Mouse (Mus musculus) layer of hippocampus, adult 18-20 months (tissue): ENCODE data around the gene Ppp4r3a. TPM values are rescaled to one million over a fixed set of nuclear protein-coding genes. Genes with fewer than 3 reads are reported as not detected.
A peak's percentile ranks its signal among the peaks of the same experiment; 100 is the strongest.

Source experiments
- DNase-seq, 2 experiments: peaks; one replicate each; pipeline ENCODE4 v3.0.0; 2022; ENCODE audit warnings: low spot score in 2 of 2
- total RNA-seq, 2 experiments: library from RNA; stranded (reverse); gene quantifications; 2 replicates each; pipeline ENCODE4 v1.2.3; 2021

The Ppp4r3a gene
- total RNA-seq, 2 experiments from 2014 or later: 39.7 to 42.1 TPM

DNA sequence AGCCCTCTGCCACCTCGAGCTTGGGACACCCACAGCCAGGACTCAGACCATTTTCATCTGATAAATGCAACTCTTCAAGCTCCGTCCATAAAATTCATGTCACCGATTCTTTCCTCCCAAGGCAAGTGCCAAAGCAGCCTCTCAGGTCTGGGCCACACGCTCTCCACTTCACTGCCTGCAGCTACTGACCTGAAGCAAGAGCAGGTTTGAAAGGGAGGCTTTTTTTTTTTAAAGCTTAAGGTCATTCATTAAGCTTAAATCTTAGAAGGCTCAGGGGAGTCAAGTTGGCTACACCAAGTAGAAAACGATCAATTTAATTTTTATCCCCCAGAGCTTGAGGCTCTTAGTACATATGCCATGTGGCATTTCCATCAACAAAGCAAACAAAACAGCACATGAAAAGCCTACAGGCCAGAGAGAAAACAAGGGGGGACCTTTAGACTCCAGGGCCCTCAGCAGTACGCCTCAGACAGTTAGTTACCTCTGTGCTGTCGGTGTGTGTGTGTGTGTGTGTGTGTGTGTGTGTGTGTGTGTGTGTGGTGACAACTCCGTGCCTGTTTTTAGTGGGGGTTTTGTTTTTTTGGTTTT is 70.3 kb downstream of the Ppp4r3a start:
- DNase-seq: no peak

DNA sequence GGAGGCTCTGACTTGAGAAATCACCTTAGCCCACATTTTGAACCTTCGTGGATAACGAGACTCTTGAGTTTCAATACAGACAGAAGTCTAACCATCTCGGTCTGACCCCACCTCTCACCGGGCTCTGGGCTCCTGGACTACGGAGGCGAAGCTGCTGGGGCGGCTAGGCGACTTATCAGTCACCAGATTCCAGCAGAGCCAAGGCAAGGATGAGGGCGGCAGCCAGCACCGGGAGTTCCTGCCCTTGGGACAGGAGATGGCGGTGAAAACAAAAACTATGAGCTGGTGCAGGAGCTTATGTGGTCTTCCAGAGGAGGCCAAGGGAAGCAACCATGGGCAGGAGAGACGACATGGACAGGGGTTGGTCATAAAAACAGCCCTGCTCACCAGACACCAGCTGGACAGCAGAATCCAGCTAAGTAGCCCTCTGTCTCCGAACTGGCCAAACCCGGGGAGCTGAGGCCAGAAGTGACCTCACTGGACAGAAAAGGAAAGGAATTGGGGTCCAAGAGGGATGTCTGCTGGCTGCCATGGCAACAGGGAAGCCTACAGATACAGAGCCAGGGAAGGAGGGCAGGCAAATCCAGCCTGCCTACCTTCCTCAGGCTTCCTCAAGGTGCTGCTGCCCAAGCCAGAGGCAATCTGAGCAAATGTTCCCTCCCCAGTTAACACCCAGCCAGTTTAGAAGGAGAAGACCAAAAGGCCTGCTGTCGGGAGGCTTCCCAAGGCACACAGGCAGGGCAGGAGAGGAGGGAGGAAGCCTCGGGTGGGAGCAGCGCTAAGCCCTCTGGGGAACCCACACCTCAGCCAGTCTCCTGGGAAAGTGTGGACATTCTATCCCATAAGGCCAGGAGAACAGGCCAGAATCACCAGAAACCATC is 71.1 kb downstream of the Ppp4r3a start:
- no peak for DNase-seq

DNA sequence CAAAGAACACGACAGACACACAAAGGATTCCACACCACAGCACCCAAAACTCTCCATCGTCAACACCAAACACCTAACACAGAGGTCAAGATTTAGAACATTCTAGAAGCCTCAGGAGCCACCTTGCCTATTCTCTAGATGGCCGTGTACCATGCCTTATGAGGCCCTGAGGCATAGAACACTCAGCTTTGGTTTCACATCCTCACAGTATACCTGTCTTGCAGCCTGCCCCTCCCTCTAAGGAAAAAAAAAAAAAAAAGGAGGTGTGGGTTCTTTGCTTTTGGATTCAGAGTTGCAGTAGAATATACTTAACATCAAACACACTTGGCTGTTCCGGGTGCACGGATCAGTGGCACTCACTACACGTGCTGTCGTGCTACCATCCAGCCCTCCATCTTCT is 72.5 kb downstream of the Ppp4r3a start:
- DNase-seq: no peak

DNA sequence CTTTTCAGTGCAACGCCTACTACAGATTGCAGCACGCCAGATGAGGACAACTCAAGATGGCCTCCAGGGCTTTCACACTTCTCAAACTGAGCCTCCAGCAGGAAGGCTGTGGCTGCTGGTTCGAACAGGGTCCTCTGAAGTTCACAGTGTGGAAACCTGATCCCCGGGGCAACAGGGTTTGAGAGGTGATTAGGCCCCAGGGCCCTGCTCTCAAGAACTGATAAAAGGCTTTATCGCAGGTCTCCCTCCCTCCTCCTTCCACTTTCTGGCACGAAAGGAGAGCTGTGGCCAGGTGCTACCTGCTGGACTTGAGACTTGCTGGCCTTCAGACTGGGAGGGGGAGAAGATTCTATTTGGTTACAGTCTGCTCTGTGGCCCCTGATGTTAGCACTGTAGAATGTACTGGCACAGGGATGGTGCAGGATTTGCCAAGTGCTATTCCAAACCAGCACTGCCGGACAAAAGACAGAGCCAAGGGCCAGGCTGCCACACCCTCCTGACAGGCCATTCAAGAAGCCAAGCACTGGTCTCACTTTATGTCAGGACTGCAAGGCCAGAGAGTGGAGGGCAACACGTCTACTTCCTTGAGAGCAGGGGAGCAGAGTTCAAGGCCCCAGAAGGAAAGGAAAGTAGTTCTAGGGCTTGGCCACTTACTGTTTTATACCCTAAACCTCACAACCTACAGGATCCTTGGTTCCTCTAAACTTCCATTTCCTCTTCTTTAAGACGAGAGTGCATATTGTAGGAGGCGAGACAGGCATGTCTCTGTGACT is 73.2 kb downstream of the Ppp4r3a start:
- DNase-seq: no peak

DNA sequence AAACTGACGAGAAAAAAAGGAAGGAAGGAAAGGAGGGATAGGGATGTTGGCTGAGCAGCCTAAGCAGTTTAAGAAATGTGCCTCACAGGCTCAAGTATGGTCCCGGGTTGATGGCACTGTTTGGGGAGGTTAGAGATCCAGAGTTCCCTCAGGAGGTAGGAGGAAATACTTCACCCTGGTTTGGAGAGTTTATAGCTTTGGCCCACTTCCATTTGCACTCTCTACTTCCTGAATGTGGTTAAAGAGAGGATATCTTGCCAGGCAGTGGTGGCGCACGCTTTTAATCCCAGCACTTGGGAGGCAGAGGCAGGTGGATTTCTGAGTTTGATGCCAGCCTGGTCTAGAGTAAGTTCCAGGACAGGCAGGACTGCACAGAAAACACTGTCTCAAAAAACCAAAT is 74.3 kb downstream of the Ppp4r3a start:
- no peak for DNase-seq

DNA sequence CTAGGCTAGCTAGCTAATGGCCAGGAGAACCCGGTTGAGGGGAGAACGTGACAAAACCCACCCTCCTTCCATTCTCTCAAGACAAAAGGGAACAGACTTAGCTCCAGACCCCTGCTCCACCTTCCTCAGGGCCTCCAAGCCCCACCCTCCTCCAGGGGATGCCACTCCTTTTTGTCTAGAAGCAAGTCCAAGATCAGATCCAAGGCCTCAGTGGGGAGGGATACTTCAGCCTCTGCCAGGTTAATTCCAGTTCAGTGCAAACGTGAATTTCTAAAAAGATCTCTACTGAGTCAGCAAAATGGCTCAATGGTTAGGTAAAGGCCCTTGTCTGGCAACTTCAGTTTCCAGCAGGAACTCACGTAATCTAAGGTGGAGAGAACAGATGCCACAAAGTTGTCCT is 74.9 kb downstream of the Ppp4r3a start:
- DNase-seq: no peak

DNA sequence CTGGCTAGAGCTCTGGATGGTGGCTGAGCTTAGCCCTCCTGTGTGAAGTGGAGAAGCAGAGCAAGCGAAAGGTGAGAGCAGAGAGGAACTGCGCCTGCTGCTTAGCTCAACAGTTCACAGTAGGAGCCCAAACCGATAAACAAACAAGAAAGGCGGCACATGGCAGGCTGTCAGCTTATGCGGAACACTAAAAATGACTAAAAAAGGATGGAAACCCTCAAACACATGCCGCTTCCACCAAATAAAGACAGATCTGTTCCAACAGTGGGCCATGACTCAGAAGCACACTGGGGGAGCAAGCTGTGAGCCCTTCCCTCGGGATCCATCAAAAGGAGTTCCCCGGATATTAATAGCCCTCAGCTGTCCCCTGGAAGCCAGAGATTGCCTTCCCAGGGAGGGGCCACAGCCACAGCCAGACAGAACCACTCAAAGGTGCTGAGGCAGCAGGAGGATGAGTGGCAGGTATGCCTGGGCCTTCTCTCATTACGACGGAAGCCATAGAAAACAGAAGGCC is 75.5 kb downstream of the Ppp4r3a start:
- DNase-seq: peak; percentile 79 to 87

DNA sequence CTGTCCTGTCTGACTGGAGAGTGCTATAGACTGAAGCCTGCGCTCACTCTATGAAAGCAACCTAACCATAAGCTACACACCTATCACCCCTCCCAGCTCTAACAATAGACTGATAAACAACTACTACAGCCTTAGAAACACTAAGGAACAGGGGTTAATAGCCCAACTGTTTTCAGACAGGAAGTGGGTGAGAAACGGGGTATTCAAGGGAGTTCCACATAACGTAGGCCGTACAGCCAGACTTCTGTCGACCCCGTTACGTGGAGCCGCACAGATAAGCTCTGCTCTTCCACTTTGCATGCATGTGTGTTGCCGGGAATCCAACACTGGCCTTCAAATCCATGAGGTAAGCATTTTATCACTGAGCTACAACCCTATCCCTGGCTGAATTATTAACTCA is 76.1 kb downstream of the Ppp4r3a start:
- DNase-seq: no peak

DNA sequence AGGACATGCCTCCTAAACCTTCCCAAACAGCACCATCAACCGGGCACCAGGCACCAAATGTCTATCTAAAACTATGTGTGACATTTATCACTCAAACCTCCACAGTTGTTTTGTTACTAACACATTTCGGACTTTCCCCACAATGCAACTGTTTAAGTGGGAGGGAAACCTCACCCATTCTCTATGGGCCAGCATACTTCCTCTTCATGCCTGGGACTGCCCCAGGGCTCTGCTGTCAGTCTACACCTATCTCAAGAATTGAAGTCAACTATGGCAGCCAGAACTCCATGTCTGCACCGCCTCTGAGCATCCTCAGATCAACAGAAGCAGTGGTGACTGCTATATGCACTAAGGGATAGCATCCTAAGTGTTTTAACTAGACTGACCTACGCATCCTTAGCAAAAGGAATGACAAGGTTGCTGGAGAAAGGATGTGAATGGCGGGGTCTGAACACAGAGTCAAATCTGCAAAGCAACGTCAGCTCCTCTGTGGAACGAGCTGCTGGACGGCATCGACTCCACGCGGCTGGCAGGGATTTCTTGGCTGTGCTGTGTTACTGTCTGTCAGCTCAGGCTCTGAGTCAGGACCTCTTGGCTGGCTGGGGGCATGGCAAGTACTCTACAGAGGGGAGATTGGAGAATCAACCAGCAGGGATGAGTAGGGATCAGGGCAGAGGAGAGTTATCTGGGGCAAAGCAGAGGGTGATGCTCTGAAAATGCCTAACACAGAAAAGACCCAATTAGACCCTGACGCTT is 77.7 kb downstream of the Ppp4r3a start:
- no peak for DNase-seq

DNA sequence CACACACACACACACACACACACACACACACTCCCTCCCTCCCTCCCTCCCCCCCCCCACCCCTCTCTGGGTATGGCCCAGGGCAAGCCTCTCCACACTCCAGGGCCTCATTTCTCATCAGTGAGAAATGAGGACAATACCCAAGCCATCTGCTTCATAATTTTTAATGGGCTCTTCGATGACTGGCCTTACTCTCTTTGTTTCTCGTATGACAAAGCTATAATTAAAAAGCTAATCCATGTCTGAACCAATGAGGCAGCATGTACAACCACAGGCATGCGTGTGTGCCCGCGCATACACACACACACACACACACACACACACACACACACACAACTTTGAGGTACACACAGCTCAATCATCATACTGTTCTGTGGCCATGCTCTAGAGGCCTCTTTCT is 78.5 kb downstream of the Ppp4r3a start:
- DNase-seq: no peak

DNA sequence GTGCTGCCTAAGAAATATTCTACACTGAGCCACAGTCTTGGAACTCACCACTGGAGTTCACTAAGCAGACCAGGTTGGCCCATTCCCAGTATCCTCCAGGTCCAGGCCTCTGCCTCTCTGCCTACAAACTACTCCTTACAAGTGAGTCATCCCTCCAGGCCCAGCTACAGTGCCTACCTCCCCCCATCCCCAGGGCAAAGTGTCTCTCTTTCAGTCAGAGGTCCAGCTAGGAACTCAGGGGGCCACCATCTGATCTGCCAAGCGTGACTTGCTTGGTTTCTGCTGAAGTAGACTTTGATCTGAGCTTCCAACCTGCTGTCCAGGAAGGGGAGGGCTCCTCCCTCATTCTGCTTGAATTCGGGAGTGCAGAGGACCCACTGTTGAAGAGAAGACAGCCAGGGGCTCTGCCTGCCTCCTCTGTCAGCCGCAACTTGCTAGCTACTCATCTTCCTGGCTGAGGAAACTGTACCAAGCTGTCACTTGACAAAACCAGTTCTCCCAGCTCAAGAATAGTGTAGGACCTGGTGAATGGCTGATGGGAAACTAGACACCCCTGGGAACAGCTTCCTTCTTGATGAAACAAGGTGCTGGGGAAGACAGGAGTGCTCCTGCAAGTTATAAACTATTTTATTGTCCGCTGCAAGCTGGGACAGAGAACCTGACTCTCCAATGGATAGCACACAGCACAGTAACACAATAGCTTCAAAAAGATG is 80.5 kb downstream of the Ppp4r3a start:
- no peak for DNase-seq

DNA sequence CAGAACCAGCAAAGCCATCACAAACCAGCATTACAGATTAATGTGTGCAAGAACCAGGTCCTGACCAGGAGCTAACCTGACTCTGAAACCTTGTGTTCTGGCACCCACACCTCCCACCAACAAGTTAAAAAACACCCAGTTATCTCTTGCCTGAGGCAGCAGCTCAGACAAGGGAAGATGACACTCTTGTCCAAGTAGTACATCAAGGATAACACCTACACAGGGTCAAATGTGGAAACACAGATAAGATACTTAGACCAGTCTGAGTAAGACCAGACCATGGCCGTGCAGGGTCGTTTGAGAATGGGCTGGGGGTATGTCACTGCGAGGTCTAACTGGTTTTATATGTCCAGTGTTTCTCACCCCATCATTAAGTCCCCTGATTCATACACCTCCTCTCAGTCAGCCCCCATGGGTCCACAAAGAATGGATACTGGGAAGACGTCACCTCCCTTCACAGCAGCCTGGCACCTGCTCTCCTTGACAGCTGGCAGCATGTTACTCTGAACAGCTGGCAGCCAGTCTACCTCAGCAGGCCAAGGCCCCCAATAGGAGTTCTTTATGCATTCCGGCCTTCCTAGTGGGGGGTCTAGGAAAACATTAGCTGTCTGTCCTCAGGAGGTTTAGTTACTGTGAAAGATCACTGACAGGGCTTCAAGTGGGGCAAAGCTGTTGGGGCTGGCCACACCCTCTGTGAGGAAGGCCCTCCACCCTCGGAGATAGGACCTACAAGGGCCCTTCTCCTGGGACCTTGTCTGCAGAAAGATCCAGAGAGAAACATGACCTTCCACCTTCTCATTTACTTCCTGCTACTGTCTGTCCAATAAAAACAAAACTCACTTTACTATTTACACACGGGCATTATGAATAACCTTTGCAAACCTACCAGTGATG is 84.2 kb downstream of the Ppp4r3a start:
- DNase-seq: no peak

DNA sequence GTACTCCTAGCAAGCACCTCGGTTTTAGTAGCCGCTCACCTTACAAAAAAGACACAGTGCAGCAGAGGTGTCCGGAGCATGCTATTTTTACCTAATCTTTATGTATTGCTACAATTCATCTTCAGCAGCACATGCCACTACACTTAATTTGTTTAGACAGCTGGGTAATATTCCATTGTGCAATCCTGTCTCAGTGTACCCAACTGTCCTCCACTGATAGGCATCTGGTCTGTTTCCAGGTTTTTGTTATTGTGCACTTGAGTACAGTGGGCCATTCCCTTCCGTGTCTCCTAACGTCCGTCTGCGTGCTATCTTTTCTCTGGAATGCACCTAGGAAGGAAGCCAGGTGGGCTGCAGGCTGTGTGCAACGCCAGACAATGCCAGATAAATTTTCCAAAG is 84.9 kb downstream of the Ppp4r3a start:
- DNase-seq: no peak

DNA sequence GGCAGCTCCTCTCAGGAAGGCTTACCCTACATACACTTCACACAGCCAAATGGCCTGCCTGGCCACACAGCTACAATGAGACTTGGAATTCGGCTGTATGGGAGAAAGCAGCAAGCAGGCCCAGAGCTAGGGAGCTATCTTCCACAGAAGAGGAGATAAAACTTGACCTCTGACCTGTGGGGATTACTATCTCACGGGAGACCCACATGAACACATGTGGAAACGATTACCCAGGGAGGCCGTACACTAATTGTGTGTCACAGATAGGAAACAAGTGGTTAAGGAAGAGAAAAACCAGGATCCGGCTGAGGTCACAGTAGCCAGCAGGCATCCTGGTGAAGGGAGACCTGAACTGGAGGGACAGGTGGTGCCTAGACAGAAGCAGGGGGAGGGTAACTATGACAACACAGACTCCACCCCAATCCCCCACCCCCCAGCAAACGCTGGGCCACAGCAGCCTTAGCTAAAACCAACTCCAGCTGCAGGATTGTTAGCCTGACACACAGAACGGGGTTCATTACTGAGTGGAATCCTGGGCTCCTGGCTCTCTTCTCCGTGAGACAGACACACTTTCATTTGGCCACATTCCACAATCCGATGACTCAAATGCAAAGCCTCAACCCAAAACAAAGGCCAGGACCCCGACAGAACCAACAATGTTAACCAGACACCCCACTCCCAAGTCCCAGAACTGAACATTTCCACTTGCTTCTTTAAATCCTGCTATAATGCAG is 85.5 kb downstream of the Ppp4r3a start:
- DNase-seq: no peak

DNA sequence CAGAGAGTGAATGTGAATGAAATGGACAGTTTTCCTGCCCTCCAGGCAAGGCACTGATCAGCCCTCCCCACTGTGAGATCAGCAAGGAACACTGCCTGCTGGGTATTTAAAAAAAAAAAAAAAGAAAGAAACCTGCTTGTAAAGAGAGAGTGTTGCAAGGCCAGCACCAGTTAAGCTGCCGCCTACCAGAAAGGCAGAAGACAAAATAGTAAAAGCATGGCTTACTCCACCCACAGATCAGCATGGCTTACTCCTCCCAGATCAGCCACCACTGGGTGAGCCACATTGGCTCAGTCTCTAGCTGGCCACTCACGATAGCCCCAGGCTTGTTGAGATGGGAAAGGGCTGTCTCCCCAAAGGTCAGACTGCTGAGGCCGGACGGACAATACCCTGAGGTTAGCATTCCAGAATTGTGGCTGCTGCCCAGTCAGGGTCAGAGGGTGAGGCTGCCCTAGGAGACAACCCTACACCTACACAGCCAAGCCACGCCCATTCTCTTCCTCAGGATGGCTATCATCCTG is 87.1 kb downstream of the Ppp4r3a start:
- peak in 1 of 2 experiments; percentile 56 for DNase-seq

DNA sequence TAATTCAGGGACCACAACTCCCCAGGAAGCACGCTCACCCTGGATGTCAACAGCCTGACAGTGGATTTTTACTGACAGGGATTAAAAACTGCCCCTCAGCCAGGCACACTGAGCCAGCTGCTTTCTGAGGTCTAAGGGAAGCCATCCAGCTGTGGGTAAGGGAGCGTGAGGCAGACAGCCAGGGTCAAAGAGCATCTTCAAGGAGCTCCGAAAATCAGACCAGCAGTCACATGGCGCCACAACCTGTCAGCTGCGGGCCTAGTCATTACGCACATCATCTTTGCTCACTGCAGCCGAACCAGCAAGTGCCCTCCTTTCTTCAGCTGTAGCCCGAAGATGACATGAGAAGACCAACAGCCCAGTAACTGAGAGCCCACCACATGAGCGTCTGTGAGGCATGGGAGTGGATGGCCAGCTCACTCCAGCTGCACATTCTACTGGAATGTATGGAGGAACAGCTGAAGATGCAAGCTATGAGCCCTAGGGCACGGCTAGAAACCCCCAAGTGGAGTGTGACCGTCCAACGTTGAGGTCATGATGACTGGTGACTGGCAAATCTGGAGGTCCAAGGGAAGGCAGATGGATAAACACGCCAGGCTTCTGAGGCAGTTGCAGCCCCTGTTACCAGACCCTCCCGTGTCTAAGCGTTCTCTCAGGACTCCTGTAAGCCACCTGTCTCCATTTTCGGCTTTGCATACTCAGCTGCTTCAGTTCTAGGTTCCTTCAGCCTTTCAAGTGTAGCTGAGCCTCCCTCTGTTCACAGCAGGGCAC is 87.7 kb downstream of the Ppp4r3a start:
- no peak for DNase-seq

DNA sequence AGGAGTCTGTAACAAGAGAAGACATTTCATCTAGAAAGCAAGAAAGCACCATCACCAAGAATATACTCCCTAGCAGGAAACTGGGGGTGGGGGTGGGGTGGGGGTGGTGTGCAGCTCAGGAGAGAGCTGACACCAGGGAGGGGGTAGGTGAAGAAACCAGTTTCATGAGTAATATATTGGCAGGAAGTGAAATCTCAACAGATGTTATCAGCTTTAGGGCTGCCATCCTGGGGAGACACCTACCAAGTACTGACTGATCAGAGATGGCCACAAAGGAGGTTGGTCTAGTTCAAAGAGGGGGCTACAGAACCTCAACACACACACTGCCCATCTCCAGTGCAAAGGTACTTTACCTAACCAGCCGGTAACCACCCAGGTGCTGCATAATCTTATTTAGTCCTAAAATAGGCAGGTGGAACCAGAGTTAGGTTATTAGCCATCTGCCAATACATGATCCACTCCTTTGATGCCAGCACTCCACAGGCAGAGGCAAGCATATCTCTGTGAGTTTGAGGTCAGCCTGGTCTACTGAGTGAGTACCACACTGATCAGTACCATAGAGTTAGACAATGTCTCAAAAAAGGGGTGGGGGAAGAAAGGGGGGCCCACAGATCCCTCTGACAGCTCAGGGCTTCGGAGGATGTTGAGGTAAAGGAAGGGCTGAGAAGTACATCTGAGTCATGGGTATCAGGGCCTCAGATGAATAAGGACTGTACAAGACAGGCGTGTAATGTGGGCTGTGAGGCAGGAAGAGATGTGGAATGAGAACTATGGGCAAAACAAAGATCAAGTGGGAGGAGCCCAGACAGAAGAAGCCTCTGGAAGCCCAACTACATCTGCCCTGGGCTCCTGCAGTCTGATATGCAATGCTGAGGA is 89.1 kb downstream of the Ppp4r3a start:
- no peak for DNase-seq
